Mouse (Mus musculus) E14TG2a.4 (cell line): ENCODE data around the gene Hsd17b2.

Source experiments
- CTCF ChIP-seq: conservative IDR thresholded peaks from 2 replicates; pipeline ENCODE4 v1.5.1; 2014; ENCODE audit warnings: low read length
- NANOG ChIP-seq: IDR thresholded peaks from 2 replicates; pipeline ENCODE4 v1.6.1; 2014; ENCODE audit warnings: borderline replicate concordance, low read length, mixed read lengths
- POU5F1 ChIP-seq: IDR thresholded peaks from 2 replicates; pipeline ENCODE4 v1.6.1; 2014; ENCODE audit warnings: low read length, borderline replicate concordance

- TF ChIP-seq CTCF (no peak), POU5F1 (no peak), NANOG (no peak)
Measured at GRCm38 (mm10) chr8:117695636-117696035, 6.1 kb upstream of the Hsd17b2 start.
